Mouse (Mus musculus) frontal cortex, postnatal 36 days (tissue): ENCODE data around the gene Calhm2.
"Not testable (repeated sequence)": the region's sequence is repeated elsewhere in the genome, so short reads cannot be mapped to it uniquely, and the experiment has no call there.

Experiments
- DNase-seq, 2 experiments: peaks; one replicate each; pipeline ENCODE4 v3.0.0; 2022; ENCODE audit warnings: low spot score in 2 of 2

Gene Calhm2

DNA sequence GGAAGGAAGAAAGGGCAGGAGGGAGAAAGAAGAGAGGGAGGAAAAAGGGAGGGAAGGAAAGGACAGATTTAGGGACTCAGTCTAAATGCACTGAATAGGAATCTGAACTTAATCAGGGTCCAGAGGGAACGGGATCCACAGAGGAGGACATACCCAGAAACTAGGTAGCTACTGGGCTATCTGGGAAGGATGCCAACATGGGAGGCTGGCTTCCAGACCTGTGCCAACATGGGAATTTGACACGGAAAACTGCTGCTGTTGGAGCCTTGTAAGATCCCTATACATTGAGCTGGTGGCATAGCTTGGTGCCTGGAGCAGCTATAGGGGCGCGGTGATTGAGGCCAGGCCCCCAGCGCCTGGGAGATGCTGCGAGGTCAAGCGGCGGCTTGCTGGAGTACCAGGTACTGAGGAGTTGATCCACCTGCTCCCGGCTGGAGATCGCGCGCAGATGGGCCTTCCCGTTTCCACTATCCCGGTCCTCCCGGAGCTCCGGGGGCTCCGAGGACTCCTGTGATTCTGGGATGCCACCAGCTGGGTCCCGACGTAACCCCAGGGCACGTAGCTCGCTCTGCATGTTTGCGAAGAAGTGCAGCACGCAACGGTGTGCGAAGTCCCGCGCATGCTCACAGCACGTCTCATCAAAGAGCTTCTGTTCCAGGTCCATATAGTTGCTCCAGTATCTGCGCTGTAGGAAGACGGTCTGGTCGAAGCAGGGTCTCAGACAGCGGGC lies 13.4 kb upstream of the Calhm2 start:
- peak in 1 of 2 experiments; percentile 33 for DNase-seq

DNA sequence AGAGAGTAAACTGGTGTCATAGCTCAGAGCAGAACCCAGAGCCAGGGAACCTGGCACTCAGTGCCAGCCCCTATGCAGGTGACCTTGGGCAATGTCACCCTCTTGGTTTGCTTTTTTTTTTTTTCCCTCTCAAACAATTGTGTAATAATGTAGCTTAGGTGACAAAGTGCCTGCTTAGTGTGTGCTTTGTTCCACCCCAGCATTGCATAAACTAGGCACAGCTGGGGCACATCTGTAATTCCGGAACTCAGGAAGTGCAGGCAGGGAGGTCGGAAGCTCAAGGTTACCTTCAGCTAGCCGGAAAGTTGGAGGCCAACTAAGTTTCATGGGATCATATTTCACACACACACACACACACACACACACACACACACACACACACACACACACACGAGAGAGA lies 11.8 kb upstream of the Calhm2 start:
- no peak for DNase-seq

DNA sequence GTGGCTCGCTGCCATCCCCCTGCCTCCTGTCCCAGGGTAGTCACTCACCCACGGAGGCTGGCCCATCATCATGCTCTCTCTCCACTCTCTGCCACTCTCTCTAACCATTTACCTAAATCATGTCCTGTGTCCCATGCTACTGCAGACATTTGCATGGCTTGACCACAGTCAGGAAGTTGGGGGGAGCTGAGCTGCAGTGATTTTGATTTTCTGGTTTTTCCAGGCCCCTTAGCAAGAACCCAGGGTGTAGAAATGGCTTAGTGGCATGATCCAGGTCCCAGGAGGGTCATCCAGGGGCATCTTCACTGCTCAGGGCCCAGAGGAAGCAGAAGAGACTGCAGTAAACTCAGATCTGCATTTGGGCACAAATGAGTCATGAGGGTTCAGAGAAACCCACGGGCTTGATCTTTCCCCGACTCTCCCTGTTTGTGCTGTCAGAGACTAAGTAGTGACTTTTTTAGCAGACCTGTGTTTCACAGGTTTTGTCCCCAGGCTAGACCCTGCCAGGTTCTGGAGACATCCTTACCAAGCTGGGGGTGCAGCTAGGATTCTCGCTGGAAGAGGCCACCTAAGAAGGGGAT lies 10.3 kb upstream of the Calhm2 start:
- DNase-seq: no peak

DNA sequence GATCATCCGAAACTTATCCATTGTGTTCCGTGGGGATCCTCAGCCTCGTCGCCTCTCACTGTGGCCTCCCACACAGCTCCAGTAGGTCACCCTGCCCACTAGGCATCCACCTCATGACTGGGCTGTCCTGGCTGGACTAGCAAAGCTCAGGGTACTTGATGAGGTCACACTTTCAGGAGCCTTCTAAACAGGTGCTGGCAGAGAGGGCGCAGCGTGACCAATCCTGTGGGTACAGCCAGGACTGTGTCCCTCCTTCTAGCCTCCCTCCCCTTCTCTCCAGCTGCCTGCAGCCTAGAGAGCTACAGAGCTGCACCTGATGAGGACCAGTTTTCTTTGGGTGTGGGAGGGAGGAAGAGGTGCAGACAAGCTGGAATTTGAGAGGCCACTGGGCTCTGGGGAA lies 6.1 kb upstream of the Calhm2 start, which contains the start of gene Calhm1:
Calhm1 (minus strand) TSS at position 101 of the 400 bp plus-strand sequence.
- no peak for DNase-seq

DNA sequence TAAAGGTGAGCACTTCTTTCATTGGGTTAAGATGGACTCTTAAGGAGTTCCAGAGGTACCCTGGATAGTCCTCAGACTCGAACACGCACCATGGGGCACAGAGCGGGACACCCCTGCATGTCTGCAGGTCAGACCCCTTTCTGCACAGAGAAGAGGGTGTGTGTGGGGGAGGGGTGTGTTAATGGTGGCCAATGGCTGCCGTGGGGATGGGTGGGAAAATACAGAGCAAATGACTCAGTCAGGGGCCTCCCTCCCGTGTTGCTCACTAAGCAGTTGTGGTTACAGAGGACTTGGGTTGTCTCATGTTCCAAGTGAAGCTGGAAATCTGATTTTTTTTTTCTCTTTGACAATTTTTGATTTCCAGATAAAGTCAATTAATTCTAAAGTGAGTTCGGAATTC lies 4.3 kb upstream of the Calhm2 start:
- DNase-seq: no peak

DNA sequence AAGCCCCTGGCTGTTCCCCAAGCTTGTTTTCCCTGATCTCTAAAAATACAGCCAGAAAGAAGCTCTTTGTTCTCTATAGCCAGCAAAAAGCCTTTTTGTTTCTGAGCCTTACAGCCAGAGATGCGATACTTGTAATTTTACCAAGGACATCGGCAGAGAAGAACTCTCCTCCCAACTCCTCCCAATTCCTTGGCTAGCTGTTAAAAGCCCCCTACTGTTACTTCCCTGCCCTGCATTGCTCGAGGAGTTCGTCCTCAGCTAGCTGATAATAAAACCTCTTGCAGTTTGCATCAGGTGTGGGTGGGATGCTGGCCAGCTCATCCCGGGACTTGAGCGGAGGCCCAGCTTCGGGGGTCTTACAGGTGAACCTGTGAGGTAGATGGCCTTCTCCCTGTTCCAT lies 1.5 kb upstream of the Calhm2 start:
- not testable (repeated sequence) for DNase-seq

DNA sequence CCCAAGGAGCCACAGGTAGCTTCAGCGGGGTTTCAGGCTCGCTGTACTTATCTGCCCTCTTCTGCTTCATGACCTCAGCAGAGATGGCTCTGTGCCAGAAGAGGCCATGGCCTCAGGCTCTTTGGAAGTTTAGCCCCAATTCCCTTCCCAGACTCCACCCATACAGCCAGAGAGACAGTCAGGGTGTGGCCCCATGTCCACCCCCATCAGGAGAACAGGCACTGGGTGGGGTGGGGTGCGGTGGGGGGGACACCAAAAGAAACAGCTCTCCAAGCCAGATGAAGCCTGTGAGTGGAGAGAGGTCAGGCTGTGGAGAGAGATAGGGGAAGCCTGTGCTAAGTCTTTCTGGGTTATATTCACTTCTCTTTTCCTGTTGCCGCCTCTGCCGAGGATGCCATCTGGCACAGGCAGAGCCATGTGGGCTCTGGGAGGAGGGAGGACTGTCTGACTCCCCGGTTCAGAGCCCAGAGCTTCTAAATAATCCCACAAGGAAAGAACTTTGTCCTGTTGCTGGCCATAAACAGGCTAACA lies 978 bp downstream of the Calhm2 start:
- peak; percentile 49 to 56 for DNase-seq

DNA sequence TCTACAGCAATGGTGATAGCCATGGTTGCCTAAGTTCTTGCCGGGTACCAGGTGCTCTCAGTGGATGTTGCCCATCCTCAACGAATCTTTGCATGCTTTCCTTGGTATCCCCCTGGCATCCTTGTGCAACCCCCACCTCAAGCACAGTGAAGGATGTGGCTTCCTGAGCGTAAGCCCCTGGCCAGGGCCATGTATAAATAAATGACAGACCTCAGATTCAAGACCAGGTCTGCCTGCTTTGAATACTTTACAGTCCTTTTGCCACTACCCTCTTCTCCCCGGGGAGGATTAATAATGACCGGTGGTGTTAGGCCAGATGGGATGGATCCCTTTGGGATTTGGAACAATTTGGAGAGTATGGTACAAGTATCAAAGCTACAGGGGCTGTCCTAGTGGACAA lies 1.9 kb downstream of the Calhm2 start:
- no peak for DNase-seq

DNA sequence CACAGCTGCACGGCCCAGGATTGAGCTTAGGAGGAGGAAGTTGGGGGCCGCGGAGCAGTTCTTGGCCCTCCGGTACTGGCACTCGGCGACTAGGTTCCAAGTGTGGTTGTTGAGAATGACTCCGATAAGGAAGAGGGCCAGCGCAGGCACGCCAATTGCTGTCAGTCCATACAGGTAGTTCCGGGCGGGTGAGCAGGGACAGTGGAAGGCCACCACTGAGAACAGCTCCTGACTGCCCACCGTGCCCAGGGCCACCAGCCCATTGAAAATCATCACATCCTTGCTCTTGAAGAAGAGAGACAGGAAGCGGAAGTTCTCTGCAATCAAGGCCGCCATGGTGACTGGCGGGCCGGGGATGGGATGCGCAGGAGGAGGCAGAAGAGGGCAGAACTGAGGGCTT lies 2.5 kb downstream of the Calhm2 start:
- no peak for DNase-seq

DNA sequence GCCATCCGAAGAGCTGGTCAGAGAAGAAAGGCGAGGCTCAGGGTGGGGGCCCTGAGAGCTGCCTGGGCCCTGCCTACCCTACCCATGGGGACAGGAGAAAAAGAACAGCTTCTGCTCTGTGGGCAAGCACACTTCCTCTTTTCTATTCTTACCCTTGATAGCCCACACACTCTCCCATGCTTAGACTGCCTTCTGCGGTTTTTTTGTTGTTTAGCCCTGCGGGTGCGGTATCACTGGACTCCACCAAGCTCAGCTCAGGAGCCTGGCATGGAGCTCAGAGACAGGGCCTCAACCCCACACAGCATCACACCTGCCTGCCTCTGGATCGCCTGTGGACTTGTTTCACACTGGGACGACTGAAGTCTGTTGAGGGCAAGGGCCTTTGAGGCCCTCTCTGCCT lies 4.9 kb downstream of the Calhm2 start:
- DNase-seq: peak; percentile 38

DNA sequence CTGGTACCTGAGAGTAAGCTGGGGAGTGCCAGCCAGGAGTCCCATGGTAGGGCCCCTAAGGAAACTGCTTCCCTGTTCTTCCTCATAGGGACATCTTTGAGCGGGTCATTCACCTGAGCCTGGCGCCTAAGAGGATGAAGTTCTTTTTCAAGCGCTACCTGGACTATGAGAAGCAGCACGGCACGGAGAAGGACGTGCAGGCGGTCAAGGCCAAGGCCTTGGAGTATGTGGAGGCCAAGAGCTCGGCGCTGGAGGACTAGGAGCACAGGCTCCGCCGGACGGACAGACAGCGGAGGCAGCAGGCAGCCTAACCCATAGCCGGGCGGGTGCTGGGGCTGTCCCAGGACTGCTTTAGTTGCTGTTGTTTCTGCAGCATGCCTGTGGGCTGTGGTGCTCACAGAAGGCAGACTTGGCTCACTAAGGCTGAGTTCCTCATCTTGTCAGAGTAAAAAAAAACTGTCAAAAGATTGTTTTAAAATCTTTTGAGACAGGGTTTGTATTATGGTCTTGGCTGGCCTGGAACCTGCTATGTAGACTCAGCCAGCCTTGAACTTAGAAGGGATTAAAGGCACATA lies 7.5 kb downstream of the Calhm2 start:
- no peak for DNase-seq

DNA sequence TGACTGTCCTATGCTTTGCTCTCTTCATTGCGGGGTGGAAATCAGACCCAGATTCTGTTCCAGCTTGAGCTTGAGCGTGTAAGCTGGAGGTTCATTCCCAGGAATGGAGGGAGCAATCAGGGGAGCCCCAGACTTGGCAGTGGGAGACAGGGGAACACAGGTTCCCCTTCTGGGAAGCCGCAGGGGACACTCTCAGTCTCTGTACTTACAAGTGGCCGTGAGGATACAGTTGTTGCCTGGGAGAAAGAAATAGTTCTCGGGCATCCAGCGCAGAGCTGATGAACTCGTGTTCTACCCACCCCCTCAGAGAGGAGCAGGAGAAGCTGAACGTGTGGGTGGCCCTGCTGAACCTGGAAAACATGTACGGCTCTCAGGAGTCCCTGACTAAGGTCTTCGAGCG lies 9.3 kb downstream of the Calhm2 start:
- no peak for DNase-seq

DNA sequence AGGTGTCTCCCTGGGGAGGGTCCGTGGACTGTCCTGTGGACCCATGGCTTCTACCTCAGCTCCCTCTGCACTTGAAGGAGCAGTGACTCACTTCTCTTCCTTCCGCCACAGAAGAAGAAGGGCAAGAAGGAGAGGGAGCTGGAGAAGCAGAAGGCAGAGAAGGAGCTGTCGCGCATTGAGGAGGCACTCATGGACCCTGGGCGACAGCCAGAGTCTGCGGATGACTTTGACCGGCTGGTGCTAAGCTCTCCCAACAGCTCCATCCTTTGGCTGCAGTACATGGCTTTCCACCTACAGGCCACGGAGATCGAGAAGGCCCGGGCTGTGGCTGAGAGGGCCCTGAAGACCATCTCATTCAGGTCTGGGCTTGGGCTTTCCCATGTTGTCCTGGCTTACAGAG lies 9.9 kb downstream of the Calhm2 start:
- DNase-seq: peak; percentile 21 to 26

DNA sequence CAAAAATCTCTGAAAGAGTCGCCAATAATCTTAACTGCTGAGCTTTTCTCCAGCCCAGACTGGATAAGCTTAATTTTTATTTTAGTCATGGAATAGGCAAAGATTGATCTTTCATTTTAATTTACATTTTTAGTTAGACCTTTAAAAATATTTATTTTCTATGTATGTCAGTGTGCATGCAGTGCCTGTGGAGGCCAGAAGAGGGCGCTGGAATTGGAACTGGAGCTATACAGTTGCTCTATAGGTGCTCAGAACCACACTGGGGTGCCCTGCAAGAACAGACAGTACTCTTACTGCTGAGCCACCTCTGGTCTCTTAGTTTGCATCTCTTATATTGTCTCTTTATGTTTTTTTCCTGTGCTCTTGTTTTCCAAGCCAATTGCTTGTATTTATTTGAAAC lies 15.3 kb downstream of the Calhm2 start:
- no peak for DNase-seq

DNA sequence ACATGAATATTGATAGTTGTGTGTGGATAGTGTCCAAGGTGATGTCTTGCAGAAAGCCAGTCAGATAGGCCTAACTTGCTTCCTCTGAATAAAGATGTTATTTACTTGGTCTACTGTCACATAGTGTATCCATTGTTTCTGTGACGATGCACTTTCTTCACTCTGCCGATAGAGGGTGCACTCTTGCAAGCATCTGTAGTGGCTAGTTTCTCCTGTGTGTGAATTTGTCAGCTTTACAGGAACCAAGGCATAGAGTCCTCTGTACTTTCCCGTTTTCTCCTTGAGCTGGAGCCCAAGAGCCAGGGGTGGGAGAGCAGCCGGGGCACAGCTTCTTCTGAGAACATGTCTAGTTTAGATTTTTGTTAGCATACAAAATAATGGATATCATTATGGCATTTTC lies 17.0 kb downstream of the Calhm2 start:
- DNase-seq: no peak

DNA sequence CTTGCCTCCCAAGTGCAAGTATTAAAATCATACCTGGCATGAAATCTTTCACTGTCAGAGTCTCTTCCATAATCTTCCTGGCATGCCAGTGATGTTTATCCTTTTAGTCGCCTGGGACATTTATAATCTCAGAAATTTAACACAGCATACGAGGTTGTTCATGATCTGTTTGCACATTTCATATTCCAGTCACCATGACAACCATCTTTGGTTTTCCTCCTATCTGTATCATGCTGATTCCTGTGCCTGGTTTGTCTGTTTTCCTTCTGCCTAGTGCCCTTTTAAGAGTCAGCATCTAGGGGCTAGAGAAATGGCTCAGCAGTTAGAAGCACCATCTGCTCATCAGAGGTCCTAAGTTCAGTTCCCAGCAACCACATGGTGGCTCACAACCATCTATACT lies 19.5 kb downstream of the Calhm2 start:
- DNase-seq: no peak

DNA sequence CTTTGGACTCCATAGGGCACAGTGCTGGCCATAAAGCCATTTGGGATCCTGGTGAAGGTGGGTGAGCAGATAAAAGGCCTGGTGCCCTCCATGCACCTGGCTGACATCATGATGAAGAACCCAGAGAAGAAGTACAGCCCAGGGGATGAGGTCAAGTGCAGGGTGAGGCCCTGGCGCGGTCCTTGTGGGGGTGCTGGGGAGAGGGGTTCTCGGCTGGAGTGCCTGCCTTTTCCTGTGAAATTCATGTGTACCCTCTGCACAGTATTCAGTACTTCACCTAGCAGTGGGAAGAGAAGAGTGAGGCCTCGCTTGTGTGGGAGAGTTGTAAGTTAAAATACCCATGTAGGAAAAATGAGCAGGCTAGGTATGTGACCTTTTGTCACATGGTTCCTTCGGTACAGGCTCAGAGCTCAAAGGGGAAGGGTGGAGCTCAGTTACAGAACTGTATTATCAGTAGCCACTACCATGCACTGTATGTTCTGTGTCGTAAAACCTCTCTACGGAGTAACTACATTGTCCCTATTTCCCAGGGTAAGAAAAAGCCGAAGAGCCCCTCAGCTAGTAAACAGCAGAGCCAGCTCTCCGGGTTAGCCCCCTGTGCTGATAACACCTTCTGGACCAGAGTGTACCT lies 33.3 kb downstream of the Calhm2 start:
- no peak for DNase-seq

DNA sequence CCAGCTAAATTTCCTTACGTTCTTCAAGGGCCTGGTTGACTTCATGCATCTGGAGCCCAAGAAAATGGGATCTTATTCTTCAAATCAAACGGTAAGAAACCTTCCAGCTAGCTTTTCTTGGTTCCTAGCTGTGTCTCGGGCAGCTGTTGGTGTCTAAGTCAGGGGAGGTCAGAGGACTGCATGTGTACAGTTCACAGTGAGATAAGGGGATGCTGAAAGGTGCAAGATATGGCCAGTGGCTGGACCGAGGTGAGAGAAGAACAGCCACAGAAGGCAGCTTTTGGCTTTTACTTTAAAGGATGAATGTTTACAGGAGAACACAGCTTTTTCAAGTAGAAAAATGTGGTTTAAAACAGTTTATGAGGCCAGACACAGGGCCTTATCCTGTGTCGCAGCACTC lies 37.0 kb downstream of the Calhm2 start:
- no peak for DNase-seq

DNA sequence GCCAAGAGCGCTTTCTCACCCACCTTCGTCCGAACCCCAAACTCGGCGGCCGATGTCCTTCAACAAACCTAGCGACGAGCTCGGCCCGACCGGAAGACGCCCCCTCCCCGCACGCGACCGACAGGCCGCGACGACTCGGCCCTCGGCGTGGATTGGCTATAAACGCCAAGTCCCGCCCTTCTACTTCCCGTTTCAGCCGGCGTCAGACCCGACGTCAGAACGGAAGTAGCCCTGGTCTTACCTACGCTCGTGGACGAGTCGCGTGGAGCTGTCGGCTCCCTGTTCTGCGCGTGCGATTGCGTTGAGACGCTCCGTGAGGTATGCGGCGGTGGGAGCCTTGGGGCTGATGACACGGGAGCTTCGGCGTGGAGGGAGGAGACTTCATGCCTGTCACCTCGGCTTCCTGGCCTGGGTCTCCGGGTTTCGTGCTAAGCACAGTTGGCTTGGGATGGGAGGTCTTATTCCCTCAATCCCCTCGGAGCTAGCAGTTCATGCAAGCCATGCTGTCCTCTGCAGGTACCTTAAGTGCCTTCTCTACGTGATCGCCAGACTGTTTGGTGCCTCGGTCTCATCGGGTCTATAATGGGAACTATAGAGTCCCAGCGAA lies 47.4 kb downstream of the Calhm2 start, which contains the start of the genes Usmg5 and Pdcd11:
Usmg5 (minus strand) TSS at position 98 of the 607 bp plus-strand sequence.
Pdcd11 (plus strand) TSS at position 219 of the 607 bp plus-strand sequence.
- DNase-seq: peak; percentile 95 to 99

DNA sequence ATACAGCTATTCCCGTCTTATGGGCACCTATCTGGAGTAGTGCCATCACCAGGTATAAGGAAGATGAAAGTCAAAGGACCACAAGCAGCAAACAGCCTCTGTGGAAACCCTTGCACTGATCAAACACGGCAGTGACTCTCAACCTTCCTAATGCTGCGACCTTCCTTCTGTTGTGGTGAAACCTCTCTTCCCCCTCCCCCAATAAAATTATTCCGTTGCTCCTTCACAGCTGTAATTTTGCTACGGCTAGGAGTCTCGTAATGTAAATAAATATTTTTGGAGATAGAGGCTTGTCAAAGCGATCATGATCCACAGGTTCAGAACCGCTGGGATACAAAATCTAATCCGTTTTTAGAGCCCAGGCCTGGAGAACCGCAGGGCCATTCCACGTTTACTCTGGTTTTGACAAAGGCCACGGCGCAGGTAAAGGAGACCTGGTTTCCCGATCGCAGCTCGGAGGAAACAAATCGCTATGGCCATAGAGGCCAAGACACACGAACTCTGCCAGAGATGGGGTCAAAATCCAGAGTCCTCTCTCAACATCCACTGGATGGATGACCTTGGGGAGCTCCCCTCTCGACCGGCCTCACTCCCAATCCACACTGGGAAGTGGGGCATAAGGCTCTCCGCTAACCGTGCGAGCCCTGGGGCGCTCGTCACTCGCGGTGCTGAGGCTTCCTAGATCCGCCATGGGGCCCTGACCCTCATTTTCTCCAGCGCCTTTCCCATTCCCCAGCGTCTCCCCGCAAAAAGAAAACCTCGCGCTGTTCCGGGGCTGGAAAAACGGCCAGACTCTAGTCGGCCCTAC lies 48.2 kb downstream of the Calhm2 start:
- DNase-seq: peak in 1 of 2 experiments; percentile 17

DNA sequence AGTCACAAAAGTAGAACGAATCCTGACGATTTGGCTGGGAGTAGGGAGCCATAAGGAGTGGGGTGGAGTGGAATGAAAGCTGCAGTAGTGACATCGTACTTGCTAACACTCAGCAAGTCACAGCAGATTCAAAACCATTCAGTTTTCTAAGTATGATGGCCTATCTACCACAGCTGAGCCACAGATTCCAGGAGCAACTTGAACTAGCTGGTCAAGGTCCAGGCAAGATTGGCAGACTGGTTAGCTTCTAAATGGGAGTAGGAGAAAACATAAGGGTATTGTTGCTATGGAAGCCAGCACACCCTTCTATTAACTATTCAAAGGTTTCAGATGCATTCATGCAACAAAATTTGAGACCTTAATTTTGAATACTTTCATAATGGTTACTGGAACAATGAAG lies 49.9 kb downstream of the Calhm2 start:
- DNase-seq: no peak
